Mouse (Mus musculus): ENCODE measurements around the gene Egln3. TPM values are rescaled to one million over a fixed set of nuclear protein-coding genes. Genes with fewer than 3 reads are reported as not detected.
A peak's percentile ranks its signal among the peaks of the same experiment; 100 is the strongest.

Egln3 gene
- total and polyA plus RNA-seq, 2 experiments, result 7.9 to 13.1 TPM

- Histone ChIP-seq H3K27me3 (ENCODE audit: control insufficient read depth, insufficient read depth, low read length) (no peaks in the 10 kb centered on the region), H3K4me1 (ENCODE audit: control insufficient read depth, insufficient read depth, low read length) (no peaks in the 10 kb centered on the region), H3K36me3 (ENCODE audit: control insufficient read depth, insufficient read depth, low read length) (no peaks in the 10 kb centered on the region), H3K27ac (replicated peaks; ENCODE audit: insufficient read depth, low read depth, low read length) (no peak overlapping the region), H3K79me2 (ENCODE audit: control insufficient read depth, insufficient read depth, low read length) (no peaks in the 10 kb centered on the region), H3K9ac (ENCODE audit: low read depth, low read length) (no peak overlapping the region), H3K4me3 (ENCODE audit: insufficient read depth, low read depth, low read length) (no peak overlapping the region)
- 76% methylated on average over 3 of the region's 3 CpGs for WGBS
- no peak for DNase-seq (ENCODE audit: extremely low read depth, low read depth, low spot score)
- no peak for TF ChIP-seq CTCF (IDR thresholded peaks at IDR 0.05; ENCODE audit: low read depth, low read length)
- TF ChIP-seq POLR2A (IDR thresholded peaks at IDR 0.05; ENCODE audit: extremely low read depth, insufficient read depth, low read length), result no peak
These were observed 21.4 kb upstream of the Egln3 start for GRCm38 (mm10) chr12:54225090-54225489.

- Histone ChIP-seq H3K79me2 (ENCODE audit: control insufficient read depth, insufficient read depth, low read length) (no peaks in the 10 kb centered on the region), H3K27ac (replicated peaks; ENCODE audit: insufficient read depth, low read depth, low read length) (no peak overlapping the region), H3K36me3 (ENCODE audit: control insufficient read depth, insufficient read depth, low read length) (no peaks in the 10 kb centered on the region), H3K9ac (ENCODE audit: low read depth, low read length) (no peak overlapping the region), H3K4me3 (ENCODE audit: insufficient read depth, low read depth, low read length) (no peak overlapping the region), H3K4me1 (ENCODE audit: control insufficient read depth, insufficient read depth, low read length) (no peaks in the 10 kb centered on the region), H3K27me3 (ENCODE audit: control insufficient read depth, insufficient read depth, low read length) (no peaks in the 10 kb centered on the region)
- 72% methylated on average over 12 of the region's 12 CpGs for WGBS
- no peak for DNase-seq (ENCODE audit: extremely low read depth, low read depth, low spot score)
- no peak for TF ChIP-seq CTCF (IDR thresholded peaks at IDR 0.05; ENCODE audit: low read depth, low read length)
These were observed 18.5 kb upstream of the Egln3 start for GRCm38 (mm10) chr12:54222036-54222760.

GRCm38 (mm10) chr12:54216673-54217072, 13.0 kb upstream of the Egln3 start:
- H3K79me2 ChIP-seq (ENCODE audit: control insufficient read depth, insufficient read depth, low read length), result no peaks in the 10 kb centered on the region
- H3K36me3 ChIP-seq (ENCODE audit: control insufficient read depth, insufficient read depth, low read length), result no peaks in the 10 kb centered on the region
- TF ChIP-seq CTCF (IDR thresholded peaks at IDR 0.05; ENCODE audit: low read depth, low read length) (no peak), POLR2A (IDR thresholded peaks at IDR 0.05; ENCODE audit: extremely low read depth, insufficient read depth, low read length) (no peak)
- H3K4me3 ChIP-seq (ENCODE audit: insufficient read depth, low read depth, low read length), result no peak overlapping the region
- DNase-seq (ENCODE audit: extremely low read depth, low read depth, low spot score), result no peak
- H3K9ac ChIP-seq (ENCODE audit: low read depth, low read length), result no peak overlapping the region
- no peaks in the 10 kb centered on the region for H3K27me3 ChIP-seq (ENCODE audit: control insufficient read depth, insufficient read depth, low read length)
- no peak overlapping the region for H3K27ac ChIP-seq (replicated peaks; ENCODE audit: insufficient read depth, low read depth, low read length)
- no peaks in the 10 kb centered on the region for H3K4me1 ChIP-seq (ENCODE audit: control insufficient read depth, insufficient read depth, low read length)
- 78% methylated on average over 5 of the region's 5 CpGs for WGBS

- TF ChIP-seq POLR2A (IDR thresholded peaks at IDR 0.05; ENCODE audit: extremely low read depth, insufficient read depth, low read length) (no peak), CTCF (IDR thresholded peaks at IDR 0.05; ENCODE audit: low read depth, low read length) (no peak)
These were observed 10.8 kb upstream of the Egln3 start for GRCm38 (mm10) chr12:54214426-54214825.

GRCm38 (mm10) chr12:54213871-54214270, 10.2 kb upstream of the Egln3 start:
- no peak overlapping the region for H3K27ac ChIP-seq (replicated peaks; ENCODE audit: insufficient read depth, low read depth, low read length)
- H3K27me3 ChIP-seq (ENCODE audit: control insufficient read depth, insufficient read depth, low read length), result no peaks in the 10 kb centered on the region
- no peaks in the 10 kb centered on the region for H3K79me2 ChIP-seq (ENCODE audit: control insufficient read depth, insufficient read depth, low read length)
- DNase-seq (ENCODE audit: extremely low read depth, low read depth, low spot score), result no peak
- WGBS, result 74% methylated on average over 4 of the region's 4 CpGs
- H3K4me1 ChIP-seq (ENCODE audit: control insufficient read depth, insufficient read depth, low read length), result no peaks in the 10 kb centered on the region
- H3K9ac ChIP-seq (ENCODE audit: low read depth, low read length), result no peak overlapping the region
- H3K4me3 ChIP-seq (ENCODE audit: insufficient read depth, low read depth, low read length), result no peak overlapping the region
- no peaks in the 10 kb centered on the region for H3K36me3 ChIP-seq (ENCODE audit: control insufficient read depth, insufficient read depth, low read length)
- TF ChIP-seq POLR2A (IDR thresholded peaks at IDR 0.05; ENCODE audit: extremely low read depth, insufficient read depth, low read length) (no peak), CTCF (IDR thresholded peaks at IDR 0.05; ENCODE audit: low read depth, low read length) (no peak)

More at GRCm38 (mm10) chr12:54214426-54214825, 10.8 kb upstream of the Egln3 start:
- Histone ChIP-seq H3K4me3 (ENCODE audit: insufficient read depth, low read depth, low read length) (no peak overlapping the region), H3K27me3 (ENCODE audit: control insufficient read depth, insufficient read depth, low read length) (no peaks in the 10 kb centered on the region), H3K36me3 (ENCODE audit: control insufficient read depth, insufficient read depth, low read length) (no peaks in the 10 kb centered on the region), H3K9ac (ENCODE audit: low read depth, low read length) (no peak overlapping the region), H3K79me2 (ENCODE audit: control insufficient read depth, insufficient read depth, low read length) (no peaks in the 10 kb centered on the region), H3K27ac (replicated peaks; ENCODE audit: insufficient read depth, low read depth, low read length) (no peak overlapping the region), H3K4me1 (ENCODE audit: control insufficient read depth, insufficient read depth, low read length) (no peaks in the 10 kb centered on the region)
- no peak for DNase-seq (ENCODE audit: extremely low read depth, low read depth, low spot score)
- 88% methylated on average over 6 of the region's 6 CpGs for whole genome bisulfite sequencing

- WGBS, result 57% methylated on average over 5 of the region's 5 CpGs
These were observed 9.6 kb upstream of the Egln3 start for GRCm38 (mm10) chr12:54213230-54213629.

More at GRCm38 (mm10) chr12:54213230-54213629, 9.6 kb upstream of the Egln3 start:
- H3K4me1 ChIP-seq (ENCODE audit: control insufficient read depth, insufficient read depth, low read length), result no peaks in the 10 kb centered on the region
- no peak overlapping the region for H3K9ac ChIP-seq (ENCODE audit: low read depth, low read length)
- TF ChIP-seq CTCF (IDR thresholded peaks at IDR 0.05; ENCODE audit: low read depth, low read length) (no peak), POLR2A (IDR thresholded peaks at IDR 0.05; ENCODE audit: extremely low read depth, insufficient read depth, low read length) (no peak)
- H3K27me3 ChIP-seq (ENCODE audit: control insufficient read depth, insufficient read depth, low read length), result no peaks in the 10 kb centered on the region
- H3K4me3 ChIP-seq (ENCODE audit: insufficient read depth, low read depth, low read length), result no peak overlapping the region
- no peak overlapping the region for H3K27ac ChIP-seq (replicated peaks; ENCODE audit: insufficient read depth, low read depth, low read length)
- H3K79me2 ChIP-seq (ENCODE audit: control insufficient read depth, insufficient read depth, low read length), result no peaks in the 10 kb centered on the region
- H3K36me3 ChIP-seq (ENCODE audit: control insufficient read depth, insufficient read depth, low read length), result no peaks in the 10 kb centered on the region
- peak; percentile 41 for DNase-seq (ENCODE audit: extremely low read depth, low read depth, low spot score)
